Mouse (Mus musculus) neural tube, embryonic 13.5 days (tissue): ENCODE measurements around the gene Sin3b. TPM values are rescaled to one million over a fixed set of nuclear protein-coding genes. Genes with fewer than 3 reads are reported as not detected.
"Not testable (repeated sequence)": the region's sequence is repeated elsewhere in the genome, so short reads cannot be mapped to it uniquely, and the experiment has no call there.

ENCODE experiments used
- ATAC-seq: fragments of 200-750 bp; cut with Nextera tagmentation; 2 replicates; pipeline ENCODE4 v1.8.0; 2017; ENCODE audit warnings: low read depth, mild to moderate bottlenecking, moderate TSS enrichment, moderate library complexity
- H3K27ac ChIP-seq: fragments of 300-500 bp; sonication (generic); replicated peaks from 2 replicates; pipeline ENCODE4 v1.5.1; 2015; ENCODE audit warnings: moderate library complexity, mild to moderate bottlenecking, inconsistent platforms
- H3K27me3 ChIP-seq: fragments of 300-500 bp; sonication (generic); 2 replicates; pipeline ENCODE4 v1.6.1; 2015; ENCODE audit warnings: mild to moderate bottlenecking, inconsistent platforms
- H3K36me3 ChIP-seq: fragments of 300-500 bp; sonication (generic); 2 replicates; pipeline ENCODE4 v1.6.1; 2015; ENCODE audit warnings: mild to moderate bottlenecking, inconsistent platforms
- H3K4me1 ChIP-seq: fragments of 300-500 bp; sonication (generic); replicated peaks from 2 replicates; pipeline ENCODE4 v1.6.1; 2015; ENCODE audit warnings: inconsistent platforms
- H3K4me2 ChIP-seq: fragments of 300-500 bp; sonication (generic); 2 replicates; pipeline ENCODE4 v1.6.1; 2015; ENCODE audit warnings: inconsistent platforms, mild to moderate bottlenecking, moderate library complexity
- H3K4me3 ChIP-seq: fragments of 300-500 bp; sonication (generic); 2 replicates; pipeline ENCODE4 v1.5.1; 2015; ENCODE audit warnings: mild to moderate bottlenecking, inconsistent platforms
- H3K9ac ChIP-seq: fragments of 300-500 bp; sonication (generic); 2 replicates; pipeline ENCODE4 v1.6.1; 2015; ENCODE audit warnings: moderate library complexity, mild to moderate bottlenecking, inconsistent platforms
- H3K9me3 ChIP-seq: fragments of 300-500 bp; sonication (generic); 2 replicates; pipeline ENCODE4 v1.6.1; 2016; ENCODE audit warnings: inconsistent platforms
- WGBS: fragments of 180-500 bp; shearing (Covaris S2); methylation state at CpG from one replicate; pipeline ENCODE4 v1.1.7; 2015; 5-methylcytosine and 5-hydroxymethylcytosine counted together
- polyA plus RNA-seq: library from polyadenylated mRNA; unstranded; fragments of >200 nt; fragmentation: Nextera tagmentation; extraction: Ambion mirVana; gene quantifications from 2 replicates; pipeline ENCODE4 v1.2.1, GENCODE M21; 2015

The Sin3b gene
- 163 and 167 TPM in 2 replicates for polyA plus RNA-seq

DNA sequence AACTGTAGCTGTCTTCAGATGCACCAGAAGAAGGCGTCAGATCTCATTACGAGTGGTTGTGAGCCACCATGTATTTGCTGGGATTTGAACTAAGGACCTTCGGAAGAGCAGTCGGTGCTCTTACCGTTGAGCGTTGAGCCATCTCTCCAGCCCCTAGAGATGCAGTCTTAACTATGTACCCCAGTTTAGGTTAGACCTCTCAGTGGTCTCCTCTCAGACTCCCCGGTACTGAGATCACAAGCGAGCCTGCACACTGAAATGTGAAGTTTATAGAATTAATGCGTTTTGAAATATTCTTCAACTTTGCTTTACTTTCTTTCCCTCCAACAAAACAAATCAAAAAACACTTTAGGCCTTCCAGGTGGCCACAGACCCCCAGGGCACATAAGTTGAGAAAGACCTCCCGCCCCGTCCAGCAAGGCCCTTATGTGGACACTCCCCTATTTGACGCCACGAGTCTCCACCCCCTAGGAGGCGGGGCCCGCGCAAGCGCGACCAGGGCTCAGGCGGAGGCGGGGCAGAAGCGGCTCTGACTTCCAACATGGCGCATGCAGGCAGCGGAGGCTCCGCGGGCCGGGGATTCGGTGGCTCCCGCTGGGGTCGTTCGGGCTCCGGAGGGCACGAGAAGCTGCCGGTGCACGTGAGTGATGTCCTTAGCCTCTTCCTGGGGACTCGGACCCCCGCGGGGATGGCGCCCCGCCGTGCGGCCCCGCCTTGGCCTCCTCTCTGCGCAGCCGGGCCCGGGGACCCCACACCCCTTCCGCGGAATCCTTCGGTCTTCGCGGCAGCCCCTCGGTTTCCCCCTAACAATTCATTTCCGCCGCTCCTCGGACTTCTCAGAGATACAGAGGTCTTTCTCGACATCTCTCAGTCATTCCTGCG is at the start of gene Sin3b:
Gene Sin3b, plus strand, starts transcription at position 517 of the 882 bp plus-strand sequence.
- Histone ChIP-seq H3K9ac (peak within 1 kb of the TSS; percentile 87), H3K4me1 (peaks cover 17% of the 10 kb centered on the region), H3K27ac (0 out of 2 replicates have a peak within 1 kb of the TSS, but pooled peaks have one; percentile 57), H3K4me3 (peak within 1 kb of the TSS; percentile 85), H3K9me3 (no peaks in the 10 kb centered on the region), H3K27me3 (no peaks in the 10 kb centered on the region), H3K36me3 (peaks cover 35% of the 10 kb centered on the region), H3K4me2 (peak within 1 kb of the TSS; percentile 82)
- WGBS, result 13% methylated on average over 56 of the region's 56 CpGs
- ATAC-seq, result peak; percentile 98

DNA sequence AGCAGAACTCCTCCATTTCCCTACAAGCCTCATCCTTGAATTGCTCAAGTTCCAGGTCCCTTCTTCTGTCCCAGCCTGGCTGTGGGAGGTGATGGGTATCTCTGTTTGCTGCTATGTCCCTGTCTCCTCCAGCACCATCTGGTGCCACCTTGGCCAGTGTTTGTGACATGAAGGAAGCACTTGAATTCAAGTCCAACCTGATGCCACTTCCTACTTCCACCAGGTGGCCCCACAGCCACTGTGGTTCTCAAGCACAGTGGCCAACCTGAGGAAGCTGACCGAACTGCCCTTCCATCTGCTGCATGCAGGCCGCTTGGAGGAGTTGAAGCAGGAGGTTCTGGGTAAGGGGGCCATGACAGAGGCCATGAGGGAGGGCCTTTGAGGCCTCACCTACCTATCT is 48.9 kb upstream of the Sin3b start:
- H3K27ac ChIP-seq, result no peak overlapping the region
- no peak overlapping the region for H3K9ac ChIP-seq
- H3K36me3 ChIP-seq, result no peaks in the 10 kb centered on the region
- no peaks in the 10 kb centered on the region for H3K27me3 ChIP-seq
- 100% methylated on average over 2 of the region's 2 CpGs for WGBS
- H3K4me3 ChIP-seq, result no peak overlapping the region
- no peaks in the 10 kb centered on the region for H3K9me3 ChIP-seq
- no peak for ATAC-seq
- H3K4me2 ChIP-seq, result no peak overlapping the region
- no peaks in the 10 kb centered on the region for H3K4me1 ChIP-seq

DNA sequence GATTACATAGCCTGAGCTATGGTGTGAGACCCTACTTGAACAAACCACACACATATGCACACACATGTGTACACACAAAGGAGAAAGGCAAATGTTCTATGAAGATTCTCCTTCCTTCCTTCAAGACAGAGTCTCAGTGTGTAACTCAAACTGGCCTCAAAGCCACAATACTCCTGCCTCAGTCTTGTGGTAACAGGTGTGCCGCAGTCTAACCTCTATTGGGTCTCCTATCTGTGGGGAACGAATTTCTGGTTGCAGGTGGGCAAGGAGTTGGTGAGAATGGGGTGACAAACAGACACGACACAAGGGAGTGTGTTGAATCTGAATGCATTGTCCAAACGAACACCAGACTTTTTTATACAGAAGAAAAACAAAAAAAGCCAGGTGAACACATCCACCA is 46.6 kb upstream of the Sin3b start:
- H3K27me3 ChIP-seq, result no peaks in the 10 kb centered on the region
- no peak overlapping the region for H3K9ac ChIP-seq
- WGBS, result 62% methylated on average over 4 of the region's 4 CpGs
- ATAC-seq, result no peak
- H3K4me2 ChIP-seq, result no peak overlapping the region
- no peak overlapping the region for H3K4me3 ChIP-seq
- no peaks in the 10 kb centered on the region for H3K4me1 ChIP-seq
- no peak overlapping the region for H3K27ac ChIP-seq
- no peaks in the 10 kb centered on the region for H3K9me3 ChIP-seq
- no peaks in the 10 kb centered on the region for H3K36me3 ChIP-seq

DNA sequence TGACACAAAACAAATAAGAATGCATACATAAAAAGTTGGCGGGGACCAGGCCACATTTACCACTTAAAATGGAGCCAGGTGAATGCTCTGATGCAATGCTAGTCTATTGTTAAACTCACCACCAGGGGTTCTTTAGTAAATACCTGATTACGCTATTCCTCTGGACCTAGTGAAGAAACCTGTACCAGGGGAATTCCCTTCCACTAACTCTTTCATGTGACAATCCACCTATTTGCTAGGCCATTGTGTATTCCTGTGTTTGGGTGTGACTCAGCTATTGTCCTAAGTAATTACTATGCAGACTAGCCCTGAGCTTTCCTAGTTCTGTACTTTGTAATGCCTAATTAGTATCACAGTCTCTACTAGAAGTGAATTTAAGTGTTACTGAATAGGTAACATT is 46.2 kb upstream of the Sin3b start:
- WGBS, result 56% methylated on average over 2 of the region's 2 CpGs
- H3K4me3 ChIP-seq, H3K9ac ChIP-seq, H3K4me1 ChIP-seq, H3K27me3 ChIP-seq, H3K27ac ChIP-seq, H3K36me3 ChIP-seq, H3K4me2 ChIP-seq, ATAC-seq, H3K9me3 ChIP-seq: not testable (repeated sequence)

DNA sequence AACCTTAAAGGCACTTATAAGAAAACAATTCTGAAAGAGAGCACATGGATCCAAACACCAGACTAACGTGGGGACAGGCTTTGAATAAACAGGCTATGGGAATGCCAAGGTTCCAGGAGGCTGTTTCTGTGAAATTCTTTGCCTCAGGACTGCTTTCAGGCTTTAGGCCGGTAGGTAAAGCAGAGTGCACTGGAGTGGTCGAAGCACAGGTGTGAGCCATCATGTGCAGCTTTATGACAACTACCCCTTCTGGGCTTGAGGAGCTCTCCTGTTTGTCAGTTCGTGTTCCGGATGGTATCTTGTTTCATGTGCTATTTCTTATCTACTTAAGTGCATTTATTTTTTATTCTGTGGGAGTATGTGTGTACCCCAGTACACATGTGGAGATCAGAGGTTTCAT is 45.8 kb upstream of the Sin3b start:
- Histone ChIP-seq H3K27ac (no peak overlapping the region), H3K9ac (no peak overlapping the region), H3K27me3 (no peaks in the 10 kb centered on the region), H3K4me1 (no peaks in the 10 kb centered on the region), H3K9me3 (no peaks in the 10 kb centered on the region), H3K36me3 (no peaks in the 10 kb centered on the region), H3K4me3 (no peak overlapping the region), H3K4me2 (no peak overlapping the region)
- no peak for ATAC-seq
- WGBS, result 68% methylated on average over 5 of the region's 5 CpGs

DNA sequence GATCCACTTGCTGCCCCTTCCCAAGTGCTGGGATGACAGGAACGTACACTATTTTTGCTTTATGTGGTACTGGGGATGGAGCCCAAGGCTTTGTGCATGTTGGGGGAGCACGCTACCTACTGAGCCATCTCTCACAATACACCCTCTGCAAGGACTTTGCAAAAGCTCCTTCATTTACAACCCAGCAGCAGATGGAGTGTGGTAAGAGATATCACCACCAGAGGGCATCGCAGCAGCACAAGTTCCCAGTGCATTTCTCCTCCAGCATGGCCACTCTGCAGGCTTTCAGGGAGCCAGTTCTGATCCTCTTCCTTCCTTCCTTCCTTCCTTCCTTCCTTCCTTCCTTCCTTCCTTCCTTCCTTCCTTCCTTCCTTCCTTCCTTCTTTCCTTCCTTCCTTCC is 43.0 kb upstream of the Sin3b start:
- Histone ChIP-seq H3K4me1 (no peaks in the 10 kb centered on the region), H3K36me3 (no peaks in the 10 kb centered on the region), H3K27me3 (no peaks in the 10 kb centered on the region), H3K4me2 (no peak overlapping the region), H3K9me3 (no peaks in the 10 kb centered on the region), H3K9ac (no peak overlapping the region), H3K27ac (no peak overlapping the region), H3K4me3 (no peak overlapping the region)
- WGBS, result 14% methylated on average over 3 of the region's 3 CpGs
- peak; percentile 63; the same call in 1 of the 2 replicates for ATAC-seq

DNA sequence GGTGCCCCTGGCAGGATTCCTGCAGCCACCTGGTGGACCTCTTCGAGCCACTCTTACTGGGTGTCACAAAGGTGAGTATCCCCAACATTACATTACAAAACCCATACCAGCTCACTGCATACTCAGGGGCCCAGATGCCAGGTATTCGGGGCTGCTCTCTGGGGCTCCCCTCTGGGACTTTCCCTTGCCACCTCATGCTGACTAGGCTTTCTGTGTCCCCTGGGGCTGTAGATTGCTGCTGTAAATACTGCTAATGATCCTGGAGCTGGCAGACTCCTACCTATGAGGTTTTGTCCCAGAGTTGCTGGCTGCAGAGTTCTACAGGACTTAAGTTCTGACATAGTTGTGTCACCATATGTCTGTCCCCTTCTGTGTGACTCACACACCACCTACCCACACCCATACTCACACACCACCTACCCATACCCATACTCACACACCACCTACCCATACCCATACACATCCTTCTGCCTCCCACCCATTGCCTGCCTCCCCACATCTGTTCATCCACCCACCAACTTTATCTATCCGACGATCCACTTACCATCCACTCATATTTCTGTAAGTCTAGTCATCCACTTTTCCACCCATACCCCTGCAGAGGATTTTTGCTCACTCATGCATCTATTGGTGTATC is 40.9 kb upstream of the Sin3b start:
- Histone ChIP-seq H3K9me3 (no peaks in the 10 kb centered on the region), H3K36me3 (no peaks in the 10 kb centered on the region), H3K4me1 (no peaks in the 10 kb centered on the region), H3K27me3 (no peaks in the 10 kb centered on the region), H3K27ac (no peak overlapping the region), H3K4me2 (no peak overlapping the region), H3K4me3 (no peak overlapping the region), H3K9ac (no peak overlapping the region)
- WGBS, result 83% methylated on average over 4 of the region's 4 CpGs
- ATAC-seq, result no peak

DNA sequence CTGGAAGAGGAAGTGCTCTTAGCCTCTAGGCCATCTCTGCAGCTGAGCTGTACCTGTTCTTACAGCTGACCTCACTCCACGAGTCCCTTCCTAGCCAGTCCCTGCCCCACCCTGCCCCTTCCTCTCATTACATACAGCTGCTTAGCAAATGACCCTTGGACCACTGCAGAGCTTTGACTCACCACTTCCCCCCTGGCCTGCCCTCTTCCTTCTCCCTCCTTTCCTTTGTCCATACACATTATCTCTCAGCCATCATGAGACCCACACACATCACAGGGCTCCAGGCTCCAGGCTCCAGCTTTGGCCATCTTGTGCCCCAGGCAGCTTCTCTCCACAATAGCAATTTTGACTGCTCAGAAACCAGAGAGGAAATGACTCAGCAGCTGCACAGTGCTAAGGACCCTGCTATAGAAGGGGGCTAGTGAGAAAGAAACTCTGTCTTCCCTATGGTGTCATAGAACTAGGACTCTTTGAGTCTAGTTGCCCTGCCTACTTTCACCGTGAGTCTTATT is 40.0 kb upstream of the Sin3b start:
- no peaks in the 10 kb centered on the region for H3K27me3 ChIP-seq
- ATAC-seq, result no peak
- no peaks in the 10 kb centered on the region for H3K36me3 ChIP-seq
- no peaks in the 10 kb centered on the region for H3K9me3 ChIP-seq
- H3K27ac ChIP-seq, result no peak overlapping the region
- H3K4me3 ChIP-seq, result no peak overlapping the region
- H3K4me1 ChIP-seq, result no peaks in the 10 kb centered on the region
- no peak overlapping the region for H3K4me2 ChIP-seq
- H3K9ac ChIP-seq, result no peak overlapping the region
- WGBS, result 47% methylated on average over 2 of the region's 2 CpGs

DNA sequence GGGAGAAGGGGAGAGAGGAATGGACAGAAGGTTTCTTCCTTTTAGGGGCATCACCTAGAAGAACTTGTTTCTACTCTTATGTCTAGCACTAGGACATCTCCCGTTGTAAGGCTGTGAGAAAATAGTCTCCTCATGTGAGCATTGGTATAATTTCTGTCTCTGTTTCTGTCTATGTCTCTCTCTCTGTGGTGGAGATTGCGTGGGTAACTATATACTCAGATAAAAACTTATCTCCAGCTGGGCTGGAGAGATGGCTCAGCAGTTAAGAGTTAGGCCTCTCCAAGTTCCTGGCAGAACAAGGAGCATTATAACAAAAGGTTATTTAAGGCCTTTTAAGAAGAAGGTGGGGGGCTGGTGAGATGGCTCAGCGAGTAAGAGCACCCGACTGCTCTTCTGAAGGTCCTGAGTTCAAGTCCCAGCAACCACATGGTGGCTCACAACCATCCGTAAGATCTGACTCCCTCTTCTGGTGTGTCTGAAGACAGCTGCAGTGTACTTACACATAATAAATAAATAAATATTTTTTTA is 39.4 kb upstream of the Sin3b start:
- H3K36me3 ChIP-seq, H3K4me3 ChIP-seq, H3K27ac ChIP-seq, H3K27me3 ChIP-seq, H3K4me2 ChIP-seq, H3K4me1 ChIP-seq, H3K9me3 ChIP-seq, ATAC-seq, H3K9ac ChIP-seq: not testable (repeated sequence)
- WGBS, result 90% methylated on average over 5 of the region's 5 CpGs

DNA sequence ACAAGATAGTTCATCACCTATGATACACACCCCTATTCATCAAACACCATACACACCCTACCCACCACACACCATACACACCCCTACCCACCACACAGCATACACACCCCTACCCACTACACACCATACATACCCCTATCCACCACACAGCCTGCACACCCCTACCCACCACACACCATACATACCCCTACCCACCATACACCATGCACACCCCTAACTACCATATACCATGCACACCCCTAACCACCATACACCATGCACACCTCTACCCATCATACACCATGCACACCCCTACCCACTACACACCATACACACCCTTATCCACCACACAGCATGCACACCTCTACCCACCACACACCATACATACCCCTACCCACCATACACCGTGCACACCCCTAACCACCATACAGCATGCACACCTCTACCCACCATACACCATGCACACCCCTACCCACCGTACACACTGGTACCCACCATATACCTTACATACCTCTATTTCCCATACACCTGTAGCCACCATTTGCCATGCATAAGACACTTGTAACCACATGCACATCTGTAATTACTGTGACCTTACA is 24.6 kb upstream of the Sin3b start:
- Histone ChIP-seq H3K9ac (no peak overlapping the region), H3K9me3 (no peaks in the 10 kb centered on the region), H3K4me1 (no peaks in the 10 kb centered on the region), H3K4me3 (no peak overlapping the region), H3K4me2 (no peak overlapping the region), H3K36me3 (no peaks in the 10 kb centered on the region), H3K27ac (no peak overlapping the region), H3K27me3 (no peaks in the 10 kb centered on the region)
- peak; percentile 59; the same call in 1 of the 2 replicates for ATAC-seq
- WGBS, result 98% methylated on average over 2 of the region's 2 CpGs

DNA sequence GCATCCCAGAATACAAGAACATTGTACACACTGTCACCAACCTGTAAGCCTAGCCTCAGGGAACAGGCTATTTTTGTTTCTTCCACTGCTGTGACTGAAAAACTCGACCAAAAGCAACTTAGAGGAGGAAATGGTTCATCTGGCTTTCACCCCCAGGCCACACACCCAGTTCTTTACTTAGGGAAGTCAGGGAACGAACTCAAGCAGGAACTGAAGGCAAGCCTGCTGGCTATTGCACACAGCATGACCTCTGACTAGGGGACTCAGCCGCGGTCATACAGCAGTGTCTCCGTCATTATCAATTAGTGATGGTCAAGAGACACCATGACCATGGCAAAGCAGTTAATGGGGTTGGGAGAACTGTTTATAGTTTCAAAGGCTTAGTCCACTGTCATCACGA is 10.5 kb upstream of the Sin3b start:
- WGBS, result 24% methylated on average over 6 of the region's 6 CpGs
- H3K4me1 ChIP-seq, result no peaks in the 10 kb centered on the region
- H3K4me2 ChIP-seq, result no peak overlapping the region
- no peak overlapping the region for H3K9ac ChIP-seq
- H3K9me3 ChIP-seq, result no peaks in the 10 kb centered on the region
- ATAC-seq, result no peak
- H3K27ac ChIP-seq, result no peak overlapping the region
- H3K27me3 ChIP-seq, result no peaks in the 10 kb centered on the region
- no peak overlapping the region for H3K4me3 ChIP-seq
- no peaks in the 10 kb centered on the region for H3K36me3 ChIP-seq

DNA sequence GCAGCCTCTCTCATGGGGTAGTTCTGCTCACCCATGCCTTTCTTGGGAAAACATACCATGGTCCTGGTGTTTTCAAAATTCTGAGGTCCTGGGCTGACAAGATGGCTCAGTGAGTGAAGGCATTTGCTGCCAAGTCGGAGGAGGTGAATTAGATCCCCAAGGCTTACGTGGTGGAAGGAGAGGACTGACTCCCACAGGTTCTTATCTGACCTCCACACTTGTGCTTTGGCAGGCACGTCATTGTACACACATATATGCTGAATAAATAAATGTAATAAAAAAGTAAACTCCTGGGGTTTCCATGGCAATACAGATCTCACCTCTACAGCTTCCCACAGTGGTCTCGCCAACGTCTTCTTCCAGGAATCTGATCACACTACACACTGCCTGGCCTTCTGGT is 6.5 kb upstream of the Sin3b start:
- Histone ChIP-seq H3K9me3 (no peaks in the 10 kb centered on the region), H3K4me1 (no peaks in the 10 kb centered on the region), H3K9ac (no peak overlapping the region), H3K27ac (no peak overlapping the region), H3K4me2 (no peak overlapping the region), H3K36me3 (no peaks in the 10 kb centered on the region), H3K4me3 (no peak overlapping the region), H3K27me3 (no peaks in the 10 kb centered on the region)
- ATAC-seq, result no peak
- 89% methylated on average over 5 of the region's 5 CpGs for WGBS
